ENCODE assay signal across 1 mouse cellular context in the genomic region with DNA sequence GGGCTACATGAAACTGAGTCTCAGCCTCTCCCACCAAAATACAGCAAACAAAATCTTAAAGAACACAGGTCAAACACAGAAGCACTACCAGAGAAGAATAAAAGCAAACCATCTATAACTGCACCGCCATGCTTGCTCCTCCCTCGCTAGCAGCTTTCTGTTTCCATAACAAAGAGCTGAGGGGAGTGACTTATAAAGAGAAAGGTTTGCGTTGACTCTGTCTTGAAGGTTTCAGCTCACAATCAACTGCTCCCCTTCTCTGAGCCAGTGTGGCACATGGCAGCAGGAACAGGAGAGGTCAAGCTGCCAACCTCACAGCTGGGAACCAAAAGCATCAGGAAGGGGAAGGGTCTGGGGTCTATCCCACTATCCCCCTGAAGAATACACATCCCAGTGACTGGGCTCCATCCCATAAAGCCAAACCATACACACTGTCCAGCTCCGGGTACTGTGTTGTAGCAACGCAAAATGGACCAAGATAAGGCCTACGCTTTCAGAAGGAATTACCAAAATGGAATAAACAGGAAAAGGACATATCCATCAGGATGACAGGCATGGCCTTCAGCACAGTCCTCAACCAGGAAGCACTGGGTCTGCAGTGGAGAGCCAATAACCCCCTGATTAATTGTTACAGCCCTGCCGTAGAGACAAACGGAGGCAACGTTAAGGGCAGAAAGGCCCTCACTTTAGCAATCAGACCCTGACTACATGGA.
TF ChIP-seq lines count a peak whose summit lies in the region.

No protein-coding gene starts in this region.

TF ChIP-seq in MEL, 35 proteins besides CTCF, POLR2A, EP300 and RAD21:
- TF ChIP-seq TAL1 (IDR thresholded peaks at IDR 0.05; ENCODE audit: low read length) = no peak
- no peak for TF ChIP-seq SMC3 (IDR thresholded peaks at IDR 0.05; ENCODE audit: low read depth, low read length)
- no peak for TF ChIP-seq USF1 (IDR thresholded peaks at IDR 0.05; ENCODE audit: low read depth, low read length)
- TF ChIP-seq ETS1 (IDR thresholded peaks at IDR 0.05; ENCODE audit: low read depth, low read length) = no peak
- no peak for TF ChIP-seq RCOR1 (IDR thresholded peaks at IDR 0.05; ENCODE audit: low read depth, low read length)
- TF ChIP-seq USF2 (IDR thresholded peaks at IDR 0.05; ENCODE audit: borderline replicate concordance in 1 of 2, insufficient read depth in 1 of 2, low read depth in 1 of 2, low read length in 2 of 2) = no peak
- no peak for TF ChIP-seq E2F4 (IDR thresholded peaks at IDR 0.05; ENCODE audit: borderline replicate concordance, low read depth, low read length)
- TF ChIP-seq NELFE (IDR thresholded peaks at IDR 0.05; ENCODE audit: low read depth, low read length) = no peak
- no peak for TF ChIP-seq GABPA (IDR thresholded peaks at IDR 0.05; ENCODE audit: low read depth, low read length)
- TF ChIP-seq UBTF (IDR thresholded peaks at IDR 0.05; ENCODE audit: borderline replicate concordance, insufficient read depth, low read depth, low read length) = no peak
- no peak for TF ChIP-seq HCFC1 (IDR thresholded peaks at IDR 0.05; ENCODE audit: low read depth, low read length)
- no peak for TF ChIP-seq NRF1 (IDR thresholded peaks at IDR 0.05; ENCODE audit: insufficient read depth, low read depth, low read length, poor library complexity, severe bottlenecking)
- TF ChIP-seq JUND (IDR thresholded peaks at IDR 0.05; ENCODE audit: low read depth, low read length) = no peak
- no peak for TF ChIP-seq GATA1 (IDR thresholded peaks at IDR 0.05; ENCODE audit: low read depth, low read length)
- no peak for TF ChIP-seq MXI1 (IDR thresholded peaks at IDR 0.05; ENCODE audit: low read depth, low read length)
